Mouse (Mus musculus) liver, adult 2 months (tissue): ENCODE results near the gene Pgpep1l.

Experiments
- CTCF ChIP-seq: fragments of 200-500 bp; IDR thresholded peaks from 2 replicates; pipeline ENCODE4 v1.5.1; 2011; ENCODE audit warnings: low read depth, low read length, control low read depth
- POLR2A ChIP-seq: fragments of 200-500 bp; IDR thresholded peaks from 2 replicates; pipeline ENCODE4 v1.6.1; 2011; ENCODE audit warnings: low read length, control low read depth; ENCODE audit not compliant: insufficient read depth; ENCODE audit errors: extremely low read depth

- TF ChIP-seq CTCF (no peak), POLR2A (no peak)
These were observed 22.8 kb downstream of the Pgpep1l start for GRCm38 (mm10) chr7:68241205-68241604.
